Mouse (Mus musculus) gastrocnemius, postnatal 36 days (tissue): ENCODE results near the gene Cox4i2. TPM values are rescaled to one million over a fixed set of nuclear protein-coding genes. Genes with fewer than 3 reads are reported as not detected.

Experiments
- microRNA-seq, 2 experiments: library from miRNA; unstranded; fragments of <30 nt; microRNA quantifications; one replicate each; pipeline ENCODE4 v1.2.0; 2021
- total RNA-seq, 2 experiments: library from RNA; stranded (reverse); gene quantifications; 2 replicates each; pipeline ENCODE4 v1.2.3; 2021

The Cox4i2 gene
- total RNA-seq, 2 experiments from 2014 or later, result 2.9 TPM

Small RNA genes within 50 kb of the gene (microRNA-seq; reads per million reads assigned to microRNA genes)
- 0 reads per million in 2 experiments for gene Gm23802

Other genes with a start within 250 kb of the Cox4i2 start
- not detected for gene Defb26, start 242.5 kb upstream of the Cox4i2 start, total RNA-seq
- gene Defb28, start 235.9 kb upstream of the Cox4i2 start, total RNA-seq, result not detected
- gene Defb29, start 214.1 kb upstream of the Cox4i2 start, total RNA-seq, result not detected
- gene Gm17416, start 184.8 kb upstream of the Cox4i2 start, total RNA-seq, result not detected
- gene Defb21, start 181.4 kb upstream of the Cox4i2 start, total RNA-seq, result not detected
- gene Defb19, start 173.9 kb upstream of the Cox4i2 start, total RNA-seq, result not detected
- gene Defb45, start 154.8 kb upstream of the Cox4i2 start, total RNA-seq, result not detected
- gene Defb36, start 149.8 kb upstream of the Cox4i2 start, total RNA-seq, result not detected
- gene Defb25, start 131.1 kb upstream of the Cox4i2 start, total RNA-seq, result not detected
- 1 to 10 TPM; 2.7 to 3.6 TPM for gene Rem1, start 127.2 kb upstream of the Cox4i2 start, total RNA-seq
- gene H13, start 84.7 kb upstream of the Cox4i2 start, total RNA-seq, result 10 to 100 TPM; 30.1 to 35.1 TPM
- 10 to 100 TPM in 1 of 2 experiments, 1 to 10 TPM in 1; 9.6 to 12.1 TPM for gene Mcts2, start 67.1 kb upstream of the Cox4i2 start, total RNA-seq
- gene Id1, start 17.9 kb upstream of the Cox4i2 start, total RNA-seq, result 10 to 100 TPM; 11.5 to 17.7 TPM
- 10 to 100 TPM; 15.4 to 17.6 TPM for gene Bcl2l1, start 77.6 kb downstream of the Cox4i2 start, total RNA-seq
- 1 to 10 TPM; 1.4 to 1.9 TPM for gene Tpx2, start 93.8 kb downstream of the Cox4i2 start, total RNA-seq
- 100 to 1,000 TPM; 443 to 553 TPM for gene Mylk2, start 157.2 kb downstream of the Cox4i2 start, total RNA-seq
- gene Foxs1, start 179.0 kb downstream of the Cox4i2 start, total RNA-seq, result 1 to 10 TPM; 1.5 to 2.2 TPM
- gene Dusp15, start 197.5 kb downstream of the Cox4i2 start, total RNA-seq, result 1 to 10 TPM in 1 of 2 experiments, under 1 TPM in 1; 0.20 to 1.1 TPM
- gene Ttll9, start 208.3 kb downstream of the Cox4i2 start, total RNA-seq, result not detected